Mouse (Mus musculus): ENCODE results near the gene Cpsf3. TPM values are rescaled to one million over a fixed set of nuclear protein-coding genes. Genes with fewer than 3 reads are reported as not detected.

Gene Cpsf3
- 2.7 and 5.3 TPM in 2 replicates for polyA plus RNA-seq (2012; rRNA removed)

DNA sequence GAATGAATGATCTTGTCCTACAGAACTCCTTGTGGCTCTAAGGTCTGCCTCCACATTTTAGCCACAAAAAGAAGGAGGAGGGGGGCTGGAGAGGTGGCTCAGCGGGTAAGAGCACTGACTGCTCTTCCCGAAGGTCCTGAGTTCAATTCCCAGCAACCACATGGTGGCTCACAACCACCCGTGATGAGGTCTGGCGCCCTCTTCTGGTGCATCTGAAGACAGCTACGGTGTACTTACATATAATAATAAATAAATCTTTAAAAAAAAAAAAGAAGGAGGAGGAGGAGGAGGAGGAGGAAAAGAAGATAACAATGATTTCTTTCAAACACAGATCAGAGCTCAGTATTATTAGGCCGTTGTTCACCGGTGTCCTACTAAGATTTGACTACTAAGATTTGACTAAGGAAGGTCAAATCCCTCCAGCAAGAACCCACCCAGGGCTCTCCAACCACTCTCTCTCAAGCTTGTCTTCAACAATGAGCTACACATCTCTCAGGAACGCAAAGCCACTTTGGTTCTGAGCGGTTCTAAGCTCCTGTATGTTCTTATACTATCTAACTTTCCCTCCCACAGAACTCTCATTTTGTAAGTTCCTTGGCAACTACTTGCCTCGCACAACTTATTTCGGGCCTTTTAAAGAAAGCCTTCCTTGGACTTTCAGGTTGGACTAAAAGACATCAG lies at the start of gene Cpsf3:
Gene Cpsf3, plus strand, starts transcription at position 631 of the 681 bp plus-strand sequence.

DNA sequence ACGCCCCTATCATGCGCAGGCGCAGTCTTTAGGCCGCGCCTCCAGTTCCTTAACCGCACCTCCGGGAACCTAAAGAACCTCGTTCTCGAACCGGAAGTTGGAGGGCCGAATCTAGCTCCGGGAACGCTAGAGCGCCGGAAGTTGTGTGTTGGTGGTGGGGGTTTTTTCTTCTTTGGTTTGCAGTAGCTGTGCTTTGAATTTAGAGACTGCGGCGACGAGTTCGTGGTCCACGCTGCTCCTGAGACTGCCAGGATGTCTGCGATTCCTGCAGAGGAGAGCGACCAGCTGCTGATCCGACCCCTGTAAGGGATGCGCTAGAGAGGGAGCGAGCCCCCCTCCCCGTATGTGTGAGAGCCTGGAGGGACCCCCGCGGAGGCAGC lies 1.0 kb downstream of the Cpsf3 start, which contains the start of gene Itgb1bp1:
Gene Itgb1bp1, minus strand, starts transcription at position 42 of the 380 bp plus-strand sequence.

DNA sequence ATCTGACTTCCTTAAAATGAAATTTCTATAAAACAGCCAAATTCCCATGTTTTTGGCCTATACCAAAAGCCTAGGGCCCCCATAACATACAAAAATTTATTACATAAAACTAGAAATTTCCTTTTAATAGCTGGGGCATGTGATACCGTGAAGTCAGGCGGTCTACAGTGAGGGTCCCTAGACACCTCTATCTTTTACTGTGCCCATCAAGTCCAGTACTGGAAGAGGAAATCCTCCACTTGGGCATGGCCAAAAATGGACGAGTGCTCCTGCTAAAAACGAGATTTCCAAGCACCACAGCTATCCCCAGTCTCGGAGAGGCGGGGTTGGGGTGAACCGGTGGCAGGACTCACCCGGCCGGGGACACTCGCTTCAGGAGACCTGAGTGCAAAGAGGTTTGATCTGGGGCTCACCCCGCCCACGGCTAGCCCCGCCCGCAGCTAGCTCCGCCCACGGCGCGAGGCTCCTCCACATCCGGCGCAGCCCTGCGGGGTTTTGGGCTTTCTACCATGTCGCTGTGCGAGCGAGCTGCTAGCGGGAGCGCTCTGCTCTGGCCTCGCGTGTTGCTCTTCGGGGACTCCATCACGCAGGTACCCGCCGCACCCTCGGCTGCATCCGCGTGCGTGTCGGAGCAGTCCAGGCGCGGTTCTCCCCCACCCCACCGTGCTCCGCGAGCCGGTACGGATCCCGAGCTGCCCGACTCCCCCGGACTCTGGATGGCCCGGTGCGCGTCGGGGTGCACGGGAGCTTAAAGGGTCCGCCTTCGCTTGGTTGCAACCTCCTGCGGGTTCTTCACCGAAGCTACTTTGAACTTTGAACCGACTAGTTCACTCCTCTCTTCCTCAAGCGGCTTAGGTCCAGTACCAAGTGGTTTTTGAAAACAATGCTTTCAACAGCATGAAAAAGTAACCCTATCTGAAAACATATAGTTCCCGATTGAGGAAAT lies 31.0 kb downstream of the Cpsf3 start, which contains the start of gene Iah1:
Gene Iah1, plus strand, starts transcription at position 467 of the 946 bp plus-strand sequence.

Other genes with a start within 250 kb of the Cpsf3 start
- 2.8 and 3.3 TPM in 2 replicates for gene Itgb1bp1, start 893 bp downstream of the Cpsf3 start, polyA plus RNA-seq (2012; rRNA removed)
- gene Iah1, start 31.0 kb downstream of the Cpsf3 start, polyA plus RNA-seq (2012; rRNA removed), result 19.1 and 28.6 TPM in 2 replicates
- 6.0 and 11.8 TPM in 2 replicates for gene Adam17, start 88.2 kb downstream of the Cpsf3 start, polyA plus RNA-seq (2012; rRNA removed)
- 19.8 and 20.6 TPM in 2 replicates for gene Ywhaq, start 132.2 kb downstream of the Cpsf3 start, polyA plus RNA-seq (2012; rRNA removed)